Mouse (Mus musculus): ENCODE results near the gene Igfn1.

Gene Igfn1

GRCm38 (mm10) chr1:136007211-136008158, 1.3 kb upstream of the Igfn1 start, which contains the start of gene Tmem9:
Gene Tmem9 (plus strand): TSS chr1:136008150.
- WGBS: 15% methylated on average over 37 of the region's 37 CpGs

GRCm38 (mm10) chr1:136001438-136001837, 4.7 kb downstream of the Igfn1 start:
- WGBS: 96% methylated on average over 2 of the region's 2 CpGs

- 42% methylated on average over 8 of the region's 8 CpGs for WGBS
Observed at GRCm38 (mm10) chr1:135999720-136000287, 6.3 kb downstream of the Igfn1 start.

- WGBS: 79% methylated on average over 7 of the region's 7 CpGs
Observed at GRCm38 (mm10) chr1:135997537-135997936, 8.6 kb downstream of the Igfn1 start.

- 77% methylated on average over 4 of the region's 4 CpGs for WGBS
Observed at GRCm38 (mm10) chr1:135993470-135993869, 12.7 kb downstream of the Igfn1 start.

- 54% methylated on average over 5 of the region's 5 CpGs for WGBS
Observed at GRCm38 (mm10) chr1:135984105-135984504, 22.0 kb downstream of the Igfn1 start.

GRCm38 (mm10) chr1:135972576-135972975, 33.6 kb downstream of the Igfn1 start:
- 90% methylated on average over 3 of the region's 3 CpGs for WGBS

- 81% methylated on average over 2 of the region's 2 CpGs for WGBS
Observed at GRCm38 (mm10) chr1:135970486-135970885, 35.7 kb downstream of the Igfn1 start.

GRCm38 (mm10) chr1:135967739-135968138, 38.4 kb downstream of the Igfn1 start:
- WGBS: 86% methylated on average over 4 of the region's 4 CpGs

GRCm38 (mm10) chr1:135964561-135964960, 41.6 kb downstream of the Igfn1 start:
- 51% methylated on average over 11 of the region's 11 CpGs for WGBS

GRCm38 (mm10) chr1:135963177-135963576, 43.0 kb downstream of the Igfn1 start:
- 68% methylated on average over 5 of the region's 5 CpGs for WGBS

GRCm38 (mm10) chr1:135958483-135958882, 47.7 kb downstream of the Igfn1 start:
- WGBS: 32% methylated on average over 4 of the region's 4 CpGs

- WGBS: 69% methylated on average over 2 of the region's 2 CpGs
Observed at GRCm38 (mm10) chr1:135948871-135949270, 57.3 kb downstream of the Igfn1 start.

GRCm38 (mm10) chr1:135946247-135946646, 59.9 kb downstream of the Igfn1 start:
- 31% methylated on average over 4 of the region's 4 CpGs for WGBS

GRCm38 (mm10) chr1:135945711-135946110, 60.4 kb downstream of the Igfn1 start:
- 12% methylated on average over 7 of the region's 7 CpGs for WGBS

- 44% methylated on average over 12 of the region's 12 CpGs for WGBS
Observed at GRCm38 (mm10) chr1:135944526-135945259, 61.4 kb downstream of the Igfn1 start.

- 98% methylated on average over 2 of the region's 2 CpGs for WGBS
Observed at GRCm38 (mm10) chr1:135943713-135944112, 62.4 kb downstream of the Igfn1 start.

- 24% methylated on average over 7 of the region's 7 CpGs for WGBS
Observed at GRCm38 (mm10) chr1:135942116-135942515, 64.0 kb downstream of the Igfn1 start.

- WGBS: 82% methylated on average over 6 of the region's 6 CpGs
Observed at GRCm38 (mm10) chr1:135941259-135942006, 64.7 kb downstream of the Igfn1 start.

- 93% methylated on average over 1 of the region's 1 CpGs for WGBS
Observed at GRCm38 (mm10) chr1:135936091-135936490, 70.1 kb downstream of the Igfn1 start.

- WGBS: 85% methylated on average over 18 of the region's 18 CpGs
Observed at GRCm38 (mm10) chr1:135933704-135934293, 72.3 kb downstream of the Igfn1 start.

Data from cerebral cortex, adult 2 months (tissue).